Mouse (Mus musculus): ENCODE data around the gene Polr2l. TPM values are rescaled to one million over a fixed set of nuclear protein-coding genes. Genes with fewer than 3 reads are reported as not detected.

Gene Polr2l
- total and polyA plus RNA-seq, 2 experiments from 2014 or later, result 25.5 to 81.6 TPM

GRCm38 (mm10) chr7:141443828-141444237, 31.1 kb downstream of the Polr2l start, which contains the start of gene Pidd1:
Gene Pidd1, minus strand, starts transcription at chr7:141444025.
- H3K36me3 ChIP-seq (ENCODE audit: insufficient read depth, low read length), result no peaks in the 10 kb centered on the region
- DNase-seq (ENCODE audit: low spot score) (peak; percentile 65), ATAC-seq (no peak)
- no peak for TF ChIP-seq CTCF (IDR thresholded peaks at IDR 0.05; ENCODE audit: low read depth)
- no peaks in the 10 kb centered on the region for H3K9me3 ChIP-seq (ENCODE audit: low read length)
- H3K27ac ChIP-seq, result no peak within 1 kb of the TSS; the same call in 1 of the 2 replicates
- peak within 1 kb of the TSS; percentile 25 for H3K4me3 ChIP-seq (ENCODE audit: low read length)
- H3K27me3 ChIP-seq (ENCODE audit: insufficient read depth, low read length), result no peaks in the 10 kb centered on the region
- under 1% methylated on average over 25 of the region's 25 CpGs for WGBS
- peak within 1 kb of the TSS; percentile 60 for H3K4me2 ChIP-seq (ENCODE audit: low read depth, low read length)
- H3K9ac ChIP-seq (replicated peaks; ENCODE audit: low read length), result peak within 1 kb of the TSS; percentile 30; the same call in 1 of the 2 replicates
- H3K4me1 ChIP-seq (ENCODE audit: insufficient read depth, low read length), result peaks cover 18% of the 10 kb centered on the region

GRCm38 (mm10) chr7:141443081-141443821, 31.7 kb downstream of the Polr2l start:
- no peaks in the 10 kb centered on the region for H3K9me3 ChIP-seq (ENCODE audit: low read length)
- H3K27ac ChIP-seq, result no peak overlapping the region; the same call in 1 of the 2 replicates
- peak; percentile 57 for TF ChIP-seq CTCF (IDR thresholded peaks at IDR 0.05; ENCODE audit: low read depth)
- ATAC-seq, result no peak
- peak overlapping the region; percentile 60 for H3K4me2 ChIP-seq (ENCODE audit: low read depth, low read length)
- peak overlapping the region; percentile 25 for H3K4me3 ChIP-seq (ENCODE audit: low read length)
- peaks cover 13% of the 10 kb centered on the region for H3K4me1 ChIP-seq (ENCODE audit: insufficient read depth, low read length)
- no peaks in the 10 kb centered on the region for H3K36me3 ChIP-seq (ENCODE audit: insufficient read depth, low read length)
- peak overlapping the region; percentile 30; the same call in 1 of the 2 replicates for H3K9ac ChIP-seq (replicated peaks; ENCODE audit: low read length)
- 21% methylated on average over 12 of the region's 12 CpGs for WGBS
- DNase-seq (ENCODE audit: low spot score), result peak; percentile 54
- H3K27me3 ChIP-seq (ENCODE audit: insufficient read depth, low read length), result no peaks in the 10 kb centered on the region

DNA sequence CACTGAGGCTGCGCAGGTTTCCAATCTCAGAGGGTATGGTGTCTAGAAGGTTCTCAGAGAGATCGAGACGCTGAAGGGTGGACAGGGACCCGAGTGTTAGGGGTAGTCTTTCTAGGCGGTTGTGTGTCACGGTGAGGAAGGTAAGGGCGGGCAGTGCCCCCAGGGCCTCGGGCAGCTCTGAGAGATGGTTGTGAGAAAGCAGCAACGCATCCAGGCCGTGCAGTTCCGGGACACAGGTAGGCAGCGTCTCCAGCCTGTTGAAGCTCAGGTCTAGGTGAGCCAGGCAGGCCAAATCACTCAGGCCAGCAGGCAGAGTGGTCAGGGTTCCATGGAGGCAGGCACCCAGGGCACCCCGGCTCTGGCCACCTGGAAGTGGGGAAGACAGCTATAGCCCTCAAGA, 32.7 kb downstream of the Polr2l start:
- Histone ChIP-seq H3K36me3 (ENCODE audit: insufficient read depth, low read length) (no peaks in the 10 kb centered on the region), H3K27ac (no peak overlapping the region), H3K4me2 (ENCODE audit: low read depth, low read length) (peak overlapping the region; percentile 60; the same call in 1 of the 2 replicates), H3K9ac (replicated peaks; ENCODE audit: low read length) (no peak overlapping the region), H3K4me1 (ENCODE audit: insufficient read depth, low read length) (peaks cover 10% of the 10 kb centered on the region; the same call in 1 of the 2 replicates), H3K27me3 (ENCODE audit: insufficient read depth, low read length) (no peaks in the 10 kb centered on the region), H3K9me3 (ENCODE audit: low read length) (no peaks in the 10 kb centered on the region), H3K4me3 (ENCODE audit: low read length) (no peak overlapping the region)
- ATAC-seq (no peak), DNase-seq (ENCODE audit: low spot score) (no peak)
- no peak for TF ChIP-seq CTCF (IDR thresholded peaks at IDR 0.05; ENCODE audit: low read depth)
- 94% methylated on average over 13 of the region's 13 CpGs for WGBS

GRCm38 (mm10) chr7:141441460-141441859, 33.5 kb downstream of the Polr2l start:
- no peak for ATAC-seq
- Histone ChIP-seq H3K4me3 (ENCODE audit: low read length) (no peak overlapping the region), H3K27ac (no peak overlapping the region), H3K9ac (replicated peaks; ENCODE audit: low read length) (no peak overlapping the region), H3K36me3 (ENCODE audit: insufficient read depth, low read length) (no peaks in the 10 kb centered on the region), H3K4me1 (ENCODE audit: insufficient read depth, low read length) (peaks cover 9% of the 10 kb centered on the region; the same call in 1 of the 2 replicates), H3K4me2 (ENCODE audit: low read depth, low read length) (no peak overlapping the region), H3K27me3 (ENCODE audit: insufficient read depth, low read length) (no peaks in the 10 kb centered on the region), H3K9me3 (ENCODE audit: low read length) (no peaks in the 10 kb centered on the region)
- TF ChIP-seq CTCF (IDR thresholded peaks at IDR 0.05; ENCODE audit: low read depth), result no peak
- DNase-seq (ENCODE audit: low spot score), result no peak
- 87% methylated on average over 9 of the region's 9 CpGs for WGBS

DNA sequence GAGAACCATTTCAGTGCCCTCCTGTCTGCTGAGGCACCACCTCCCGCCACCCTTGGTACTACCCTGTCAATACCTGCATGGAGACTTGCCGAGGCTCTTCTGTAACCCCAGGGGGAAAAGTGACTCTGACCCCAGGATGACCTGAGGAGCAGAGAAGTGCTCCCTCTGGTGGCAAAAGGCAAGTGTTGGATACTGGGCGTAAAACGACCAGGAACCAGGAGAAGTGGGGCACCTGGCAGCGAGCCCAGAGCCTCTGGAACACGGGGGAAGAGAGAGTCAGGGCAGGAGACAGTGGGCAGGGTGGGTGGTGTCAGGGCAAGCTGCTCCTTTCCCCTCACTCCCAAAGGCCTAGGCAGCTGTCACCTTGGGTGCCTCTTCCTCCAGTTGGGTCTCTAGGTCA, 34.3 kb downstream of the Polr2l start:
- Histone ChIP-seq H3K9ac (replicated peaks; ENCODE audit: low read length) (no peak overlapping the region), H3K9me3 (ENCODE audit: low read length) (no peaks in the 10 kb centered on the region), H3K36me3 (ENCODE audit: insufficient read depth, low read length) (no peaks in the 10 kb centered on the region), H3K4me2 (ENCODE audit: low read depth, low read length) (no peak overlapping the region), H3K4me1 (ENCODE audit: insufficient read depth, low read length) (peaks cover 14% of the 10 kb centered on the region), H3K27me3 (ENCODE audit: insufficient read depth, low read length) (no peaks in the 10 kb centered on the region), H3K4me3 (ENCODE audit: low read length) (no peak overlapping the region), H3K27ac (no peak overlapping the region)
- peak; percentile 80 for DNase-seq (ENCODE audit: low spot score)
- ATAC-seq, result no peak
- TF ChIP-seq CTCF (IDR thresholded peaks at IDR 0.05; ENCODE audit: low read depth), result peak; percentile 78
- WGBS, result 32% methylated on average over 6 of the region's 6 CpGs

GRCm38 (mm10) chr7:141439811-141440210, 35.1 kb downstream of the Polr2l start:
- Histone ChIP-seq H3K36me3 (ENCODE audit: insufficient read depth, low read length) (no peaks in the 10 kb centered on the region), H3K9me3 (ENCODE audit: low read length) (no peaks in the 10 kb centered on the region), H3K9ac (replicated peaks; ENCODE audit: low read length) (no peak overlapping the region), H3K27ac (no peak overlapping the region), H3K4me3 (ENCODE audit: low read length) (no peak overlapping the region), H3K4me2 (ENCODE audit: low read depth, low read length) (no peak overlapping the region), H3K27me3 (ENCODE audit: insufficient read depth, low read length) (no peaks in the 10 kb centered on the region), H3K4me1 (ENCODE audit: insufficient read depth, low read length) (peaks cover 21% of the 10 kb centered on the region)
- 98% methylated on average over 11 of the region's 11 CpGs for WGBS
- no peak for ATAC-seq
- no peak for DNase-seq (ENCODE audit: low spot score)
- no peak for TF ChIP-seq CTCF (IDR thresholded peaks at IDR 0.05; ENCODE audit: low read depth)

DNA sequence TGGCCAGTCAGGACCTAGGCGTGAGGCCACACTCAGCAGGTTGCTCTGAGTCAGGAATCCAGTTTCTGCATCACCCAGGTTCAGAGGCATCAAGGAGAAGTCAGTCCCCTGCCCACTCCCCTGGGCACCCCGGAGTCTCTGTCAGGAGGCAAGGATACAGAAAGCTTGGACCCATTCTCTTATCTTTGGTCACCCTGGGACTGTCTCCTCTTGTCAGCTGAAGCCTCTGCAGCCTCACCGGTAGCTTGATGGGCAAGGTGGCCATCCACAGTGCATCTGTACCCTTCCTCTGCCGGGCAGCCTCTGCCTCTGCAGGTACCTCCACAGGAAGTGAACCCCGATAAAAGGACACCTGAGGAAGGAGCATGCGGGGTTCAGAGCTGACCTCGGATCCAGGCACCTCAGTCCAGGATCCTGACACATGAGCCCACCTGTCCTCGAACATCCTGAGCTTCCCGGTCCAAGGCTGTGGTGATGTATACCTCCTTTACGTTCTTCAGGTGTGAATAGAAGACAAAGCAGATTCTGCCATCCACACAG, 35.7 kb downstream of the Polr2l start:
- DNase-seq (ENCODE audit: low spot score) (no peak), ATAC-seq (no peak)
- no peak for TF ChIP-seq CTCF (IDR thresholded peaks at IDR 0.05; ENCODE audit: low read depth)
- Histone ChIP-seq H3K9me3 (ENCODE audit: low read length) (no peaks in the 10 kb centered on the region), H3K4me3 (ENCODE audit: low read length) (no peak overlapping the region), H3K27ac (no peak overlapping the region), H3K4me2 (ENCODE audit: low read depth, low read length) (no peak overlapping the region), H3K4me1 (ENCODE audit: insufficient read depth, low read length) (peaks cover 23% of the 10 kb centered on the region), H3K36me3 (ENCODE audit: insufficient read depth, low read length) (no peaks in the 10 kb centered on the region), H3K9ac (replicated peaks; ENCODE audit: low read length) (no peak overlapping the region), H3K27me3 (ENCODE audit: insufficient read depth, low read length) (no peaks in the 10 kb centered on the region)
- WGBS, result 96% methylated on average over 10 of the region's 10 CpGs

Measured in hindbrain, postnatal 0 days (tissue).